Mouse (Mus musculus): ENCODE results near the gene Golt1a.
"Not testable (repeated sequence)": the region's sequence is repeated elsewhere in the genome, so short reads cannot be mapped to it uniquely, and the experiment has no call there.

Gene Golt1a

DNA sequence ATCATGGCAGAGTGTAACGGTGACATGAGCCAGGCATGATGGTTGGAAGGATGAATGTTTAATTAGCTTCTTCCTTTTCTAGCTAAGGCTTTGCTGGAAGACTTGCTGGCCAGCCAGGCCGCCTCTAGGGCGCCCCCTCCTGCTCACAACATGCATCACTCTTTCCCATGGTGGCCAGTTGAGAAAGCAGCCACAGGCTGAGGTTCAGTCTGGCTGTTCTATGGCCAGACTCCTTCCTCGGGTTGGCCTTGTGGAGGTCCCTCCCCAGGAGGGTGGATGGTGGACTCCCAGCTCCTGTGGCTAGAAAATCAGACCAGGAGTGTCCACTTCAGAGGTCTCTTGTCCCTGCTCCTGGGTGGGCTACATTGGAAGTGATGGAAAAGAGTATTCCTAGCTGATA lies 2.8 kb upstream of the Golt1a start:
- DNase-seq (ENCODE audit: low read depth, low spot score): no peak

DNA sequence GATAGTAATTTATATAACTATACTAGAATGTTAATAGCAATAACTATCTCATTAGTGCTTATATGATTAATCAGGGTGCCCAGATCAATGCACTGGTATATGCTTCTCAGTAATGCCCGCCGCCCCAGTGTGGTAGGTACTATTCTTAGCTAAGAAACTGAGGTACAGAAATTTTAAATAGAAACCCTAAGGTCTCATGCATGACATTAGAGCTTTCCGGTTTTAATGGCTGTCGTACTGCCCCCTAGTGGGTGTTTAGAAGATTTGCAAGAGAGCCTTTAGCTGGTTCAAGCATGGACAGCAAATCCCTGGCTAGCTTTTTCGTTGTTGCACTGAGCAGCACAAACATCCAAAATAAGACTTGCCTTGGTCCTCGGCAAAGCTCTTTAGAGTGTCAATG lies 2.3 kb upstream of the Golt1a start:
- no peak for DNase-seq (ENCODE audit: low read depth, low spot score)

GRCm38 (mm10) chr1:133311240-133311639 lies 1.6 kb downstream of the Golt1a start:
- DNase-seq (ENCODE audit: low read depth, low spot score): no peak

DNA sequence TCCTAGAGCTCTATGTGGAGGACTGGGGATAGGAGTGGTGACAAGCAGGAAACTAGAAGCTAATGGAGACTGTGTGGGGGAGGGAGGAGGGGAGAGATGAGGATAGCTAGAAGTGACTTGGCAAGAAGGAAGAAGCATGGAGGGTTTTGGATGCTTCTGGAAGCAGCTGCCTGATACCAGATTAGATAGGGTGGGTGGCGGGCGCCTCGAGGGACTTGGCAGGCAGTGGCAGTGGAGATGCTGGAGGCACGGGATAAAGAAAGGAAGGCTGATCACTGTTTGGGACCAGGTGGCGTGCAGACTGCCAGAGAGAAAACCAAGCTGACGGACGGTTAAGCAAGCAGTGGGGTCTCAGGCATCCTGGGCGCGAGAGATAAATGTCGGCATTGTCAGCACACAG lies 2.3 kb downstream of the Golt1a start:
- no peak for DNase-seq (ENCODE audit: low read depth, low spot score)

GRCm38 (mm10) chr1:133314364-133314763 lies 4.8 kb downstream of the Golt1a start:
- peak; percentile 61 for DNase-seq (ENCODE audit: low read depth, low spot score)

DNA sequence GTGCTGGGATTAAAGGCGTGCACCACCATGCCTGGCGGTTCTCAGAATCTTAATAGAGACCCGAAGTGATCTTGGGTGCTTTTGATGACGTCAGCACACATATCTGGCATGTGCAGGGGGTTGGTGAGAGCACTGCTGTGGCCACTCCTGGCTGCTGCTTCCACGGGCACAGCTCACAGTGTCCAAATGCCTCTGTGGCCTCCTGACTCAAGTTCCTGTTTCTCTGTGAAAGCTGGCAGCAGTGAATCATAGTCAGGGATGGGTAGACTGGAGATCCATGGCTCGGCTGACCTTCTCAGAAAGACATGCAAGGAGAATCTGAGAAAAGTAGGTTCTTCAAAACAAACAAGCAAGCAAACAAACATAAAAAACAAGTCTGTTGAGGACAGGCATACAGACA lies 6.2 kb downstream of the Golt1a start:
- DNase-seq (ENCODE audit: low read depth, low spot score): no peak

GRCm38 (mm10) chr1:133316577-133316976 lies 7.0 kb downstream of the Golt1a start:
- no peak for DNase-seq (ENCODE audit: low read depth, low spot score)

GRCm38 (mm10) chr1:133317149-133317548 lies 7.5 kb downstream of the Golt1a start:
- no peak for DNase-seq (ENCODE audit: low read depth, low spot score)

- no peak for DNase-seq (ENCODE audit: low read depth, low spot score)
Observed at GRCm38 (mm10) chr1:133321267-133321925, 11.8 kb downstream of the Golt1a start, which contains the start of gene Kiss1. Gene Kiss1 (plus strand): TSS chr1:133321875.

- no peak for DNase-seq (ENCODE audit: low read depth, low spot score)
Observed at GRCm38 (mm10) chr1:133323333-133323732, 13.7 kb downstream of the Golt1a start.

DNA sequence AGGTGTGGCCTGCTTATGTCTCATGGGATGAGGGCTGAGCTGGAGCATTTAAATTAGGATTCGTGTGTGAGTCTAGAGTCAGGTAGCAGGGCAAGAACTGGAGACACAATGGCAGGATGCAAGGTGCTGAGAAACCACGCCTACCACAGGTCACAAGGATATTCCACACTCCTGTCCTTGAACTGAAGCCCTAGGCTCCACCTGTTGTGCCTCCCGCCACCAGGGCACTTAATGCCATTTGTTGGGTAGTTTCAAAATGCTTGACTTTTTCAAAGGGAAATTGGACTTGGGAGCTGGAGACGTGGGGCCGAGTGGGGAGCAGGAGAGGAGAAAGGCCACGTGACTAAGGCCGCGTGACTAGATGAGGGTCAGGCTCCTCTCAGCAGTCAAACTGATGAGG lies 16.4 kb downstream of the Golt1a start:
- DNase-seq (ENCODE audit: low read depth, low spot score): no peak

- no peak for DNase-seq (ENCODE audit: low read depth, low spot score)
Observed at GRCm38 (mm10) chr1:133327094-133327493, 17.5 kb downstream of the Golt1a start.

- DNase-seq (ENCODE audit: low read depth, low spot score): no peak
Observed at GRCm38 (mm10) chr1:133328299-133328795, 18.7 kb downstream of the Golt1a start.

DNA sequence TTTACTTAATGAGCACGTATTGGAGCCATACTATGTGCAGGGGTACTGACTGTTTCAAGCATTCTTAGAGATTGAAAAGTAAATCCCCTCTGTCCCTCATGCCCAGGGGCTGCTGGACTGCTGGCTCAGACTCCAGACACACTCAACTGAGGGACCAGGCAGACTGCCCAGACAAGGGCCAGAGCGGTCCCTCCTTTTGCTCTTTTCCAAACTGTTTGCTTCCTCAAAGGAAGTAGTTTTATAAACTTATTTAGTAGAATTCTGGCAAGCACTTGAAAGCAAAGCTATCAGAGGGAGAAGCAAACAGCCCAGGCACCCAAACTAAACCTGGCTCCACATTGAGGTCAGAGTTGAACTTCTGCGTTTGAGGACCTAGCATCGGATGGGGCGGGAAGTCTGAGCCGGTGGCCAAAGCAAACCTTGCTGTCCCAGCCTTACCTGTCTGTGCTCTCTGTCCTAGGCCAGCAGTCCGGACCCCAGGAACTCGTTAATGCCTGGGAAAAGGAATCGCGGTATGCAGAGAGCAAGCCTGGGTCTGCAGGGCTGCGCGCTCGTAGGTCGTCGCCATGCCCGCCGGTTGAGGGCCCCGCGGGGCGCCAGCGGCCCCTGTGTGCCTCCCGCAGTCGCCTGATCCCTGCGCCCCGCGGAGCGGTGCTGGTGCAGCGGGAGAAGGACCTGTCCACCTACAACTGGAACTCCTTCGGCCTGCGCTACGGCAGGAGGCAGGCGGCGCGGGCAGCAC lies 19.5 kb downstream of the Golt1a start:
- no peak for DNase-seq (ENCODE audit: low read depth, low spot score)

GRCm38 (mm10) chr1:133329638-133329964 lies 20.0 kb downstream of the Golt1a start:
- no peak for DNase-seq (ENCODE audit: low read depth, low spot score)

DNA sequence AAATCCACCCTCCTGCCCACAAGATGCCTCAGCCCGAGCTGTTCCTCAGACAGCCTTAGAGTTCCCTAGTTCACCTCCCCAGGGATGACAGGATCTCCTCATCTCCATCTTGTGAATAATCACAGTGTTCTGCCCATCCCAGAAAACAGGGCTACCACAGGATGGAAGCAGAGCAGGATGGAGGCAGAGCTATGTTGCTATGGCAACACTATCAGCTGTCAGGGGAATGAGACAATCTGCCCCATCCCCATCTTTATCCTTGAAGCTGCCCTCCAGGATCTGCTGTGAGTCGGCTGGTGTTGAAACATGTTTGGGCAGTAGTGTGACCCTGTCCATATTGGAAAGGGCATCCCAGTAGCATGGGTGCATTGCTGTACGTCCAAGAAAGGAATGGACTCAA lies 21.5 kb downstream of the Golt1a start:
- no peak for DNase-seq (ENCODE audit: low read depth, low spot score)

DNA sequence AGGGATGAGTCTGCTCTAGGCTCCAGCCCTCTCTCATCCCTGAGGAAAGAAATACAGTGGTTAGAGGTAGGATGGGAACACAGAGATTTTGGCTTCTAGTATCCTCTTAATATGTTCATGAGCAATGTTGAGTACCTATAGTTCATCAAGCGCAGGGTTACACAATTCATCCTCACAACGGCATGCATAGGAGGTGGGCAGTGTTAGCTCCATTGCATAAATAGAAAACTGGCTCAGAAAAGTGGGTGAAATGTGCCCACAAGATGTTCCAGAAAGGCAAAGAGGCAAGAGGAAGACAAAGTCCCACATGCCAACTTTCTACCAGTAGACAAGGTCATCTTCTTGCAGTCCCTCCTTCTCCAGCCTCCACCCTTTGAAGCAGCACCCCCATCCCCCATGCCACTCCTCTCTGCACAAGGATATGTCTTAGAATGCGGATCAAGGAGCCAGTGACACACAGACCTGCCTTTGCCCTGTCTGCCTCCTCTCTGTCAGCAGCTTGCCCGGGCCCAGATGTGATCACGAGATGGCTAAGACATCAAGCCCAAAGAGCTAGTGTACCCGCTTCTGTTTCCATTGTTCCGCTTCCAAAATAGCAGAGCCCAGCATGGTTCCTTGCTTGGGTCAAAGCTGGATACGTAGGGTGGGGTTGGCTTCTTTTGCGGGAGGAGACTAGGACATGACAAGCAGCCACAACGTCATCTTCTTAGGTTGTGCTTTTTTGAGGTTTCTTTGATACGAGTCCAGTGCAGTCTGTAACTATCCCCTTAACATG lies 23.2 kb downstream of the Golt1a start:
- DNase-seq (ENCODE audit: low read depth, low spot score): no peak

DNA sequence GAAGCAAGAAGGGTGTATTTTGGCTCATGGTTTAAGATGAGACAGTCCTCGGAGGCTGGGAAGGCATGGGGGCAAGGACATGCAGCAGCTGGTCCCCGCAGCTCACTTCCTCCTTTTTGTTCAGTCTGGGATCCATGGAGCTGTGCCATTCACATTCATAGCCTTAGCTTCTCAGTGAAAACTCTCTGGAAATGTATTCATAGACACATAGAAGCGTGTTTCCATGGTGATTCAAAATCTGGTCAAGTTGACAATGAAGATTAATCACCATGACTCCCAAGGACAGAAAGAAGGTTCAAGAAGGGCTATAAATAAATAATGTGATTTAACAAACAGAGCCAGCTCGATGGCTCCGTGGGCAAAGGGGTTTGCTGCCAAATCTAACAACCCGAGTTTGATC lies 24.3 kb downstream of the Golt1a start:
- DNase-seq (ENCODE audit: low read depth, low spot score): no peak

- DNase-seq (ENCODE audit: low read depth, low spot score): not testable (repeated sequence)
Observed at GRCm38 (mm10) chr1:133340403-133340802, 30.8 kb downstream of the Golt1a start.

DNA sequence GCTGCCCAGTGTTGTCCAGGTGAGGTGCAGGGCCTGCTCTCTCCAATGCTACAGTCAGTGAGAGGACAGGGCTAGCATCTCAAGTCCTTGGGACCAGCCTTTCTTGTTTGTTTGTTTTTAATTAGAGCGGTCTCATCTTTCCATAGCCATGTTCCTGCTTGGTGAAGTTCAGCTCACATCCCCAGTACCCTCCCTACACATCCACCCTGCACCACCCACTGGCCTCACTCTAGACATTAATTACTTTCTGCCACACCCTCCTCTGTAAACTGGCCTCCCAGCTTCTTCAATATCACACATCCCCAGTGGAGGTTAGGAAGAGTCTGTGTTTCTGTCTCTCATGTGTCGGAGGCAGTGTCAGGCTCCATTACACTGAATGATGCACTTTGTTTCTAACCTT lies 34.8 kb downstream of the Golt1a start:
- DNase-seq (ENCODE audit: low read depth, low spot score): no peak

DNA sequence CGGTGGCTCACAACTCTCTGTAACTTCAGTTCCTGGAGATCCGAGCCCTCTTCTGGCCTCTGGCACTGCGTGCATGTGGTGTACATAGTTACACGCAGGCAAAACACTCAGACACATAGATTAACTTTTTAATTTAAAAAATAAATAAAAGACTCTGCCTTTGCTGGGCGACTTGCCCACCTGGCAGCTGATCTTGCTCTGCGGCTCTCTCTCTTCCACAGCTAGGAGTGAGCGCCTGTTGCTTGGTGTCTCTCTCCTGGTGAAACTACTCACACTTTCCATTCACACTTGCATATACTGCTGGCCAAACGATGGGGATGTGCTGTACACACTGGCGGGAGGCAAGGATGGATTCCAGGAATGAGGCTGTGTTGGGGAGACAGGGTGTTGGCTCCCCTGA lies 36.9 kb downstream of the Golt1a start:
- DNase-seq (ENCODE audit: low read depth, low spot score): no peak

GRCm38 (mm10) chr1:133347226-133347625 lies 37.6 kb downstream of the Golt1a start:
- DNase-seq (ENCODE audit: low read depth, low spot score): no peak
